Mouse (Mus musculus) liver, embryonic 14.5 days (tissue): ENCODE measurements around the gene Myo10.

Experiments used
- CTCF ChIP-seq: IDR thresholded peaks from 2 replicates; pipeline ENCODE4 v1.5.1; 2016; ENCODE audit warnings: antibody characterized with exemption, low read depth, control low read depth
- EP300 ChIP-seq: IDR thresholded peaks from 2 replicates; pipeline ENCODE4 v1.6.1; 2016; ENCODE audit warnings: antibody characterized with exemption, low read depth

GRCm38 (mm10) chr15:25762306-25762705 lies 140.0 kb downstream of the Myo10 start:
- no peak for TF ChIP-seq CTCF
- no peak for TF ChIP-seq EP300
